Mouse (Mus musculus) central nervous system, embryonic 18 days (tissue): ENCODE results near the gene Mageh1. TPM values are rescaled to one million over a fixed set of nuclear protein-coding genes. Genes with fewer than 3 reads are reported as not detected.

Experiments
- polyA plus RNA-seq: library from polyadenylated mRNA; depleted of rRNA; stranded (reverse); fragments of >200 nt; gene quantifications from 2 replicates; pipeline ENCODE4 v1.2.3, GENCODE M21; 2012; rRNA removed

The Mageh1 gene
- polyA plus RNA-seq, result 91.9 and 98.7 TPM in 2 replicates

DNA sequence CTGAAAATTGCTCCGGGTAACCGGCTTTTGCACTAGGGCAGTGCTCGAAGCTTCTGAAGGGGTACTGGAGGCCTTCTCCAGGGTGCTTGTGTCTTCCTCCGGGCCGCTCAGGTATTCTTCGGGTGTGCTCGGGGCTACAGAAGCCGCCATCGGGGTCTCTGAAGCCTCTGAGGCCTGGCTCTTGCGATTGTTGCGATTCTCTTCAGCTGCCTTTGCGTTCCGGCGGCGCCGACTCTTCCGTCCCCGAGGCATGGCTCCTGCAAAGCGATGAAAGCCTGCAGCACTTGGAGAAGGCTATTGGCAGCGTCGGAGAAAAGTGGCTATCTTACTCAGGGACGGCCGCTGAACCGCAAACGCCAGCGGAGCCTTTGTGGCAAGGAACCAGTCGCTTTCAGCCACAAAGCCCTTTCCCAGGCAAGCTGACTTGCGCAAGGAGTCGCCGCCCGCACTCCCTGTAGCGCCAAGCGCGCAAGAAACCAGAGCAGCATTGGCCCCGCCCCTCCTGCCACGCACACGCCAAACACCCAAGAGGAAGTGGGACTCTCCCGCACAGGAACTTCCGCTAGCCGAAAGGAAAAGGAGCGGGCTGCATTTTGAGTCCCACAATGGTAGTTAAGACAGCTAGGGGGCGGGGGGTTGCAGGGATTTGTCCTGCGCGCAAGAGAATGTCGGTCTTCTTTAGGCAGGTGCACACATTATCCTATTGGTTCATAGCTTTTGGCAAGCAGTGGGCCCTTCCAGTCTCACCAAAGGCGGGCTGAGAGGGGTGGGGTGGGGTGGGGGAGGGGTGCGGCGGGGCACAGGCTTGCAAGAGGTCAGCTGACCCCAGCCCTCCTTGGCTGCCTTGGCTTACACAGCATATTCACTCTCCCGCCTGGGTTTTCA lies at the start of gene Mageh1:
Mageh1 (minus strand) TSS at position 489 of the 885 bp plus-strand sequence.

DNA sequence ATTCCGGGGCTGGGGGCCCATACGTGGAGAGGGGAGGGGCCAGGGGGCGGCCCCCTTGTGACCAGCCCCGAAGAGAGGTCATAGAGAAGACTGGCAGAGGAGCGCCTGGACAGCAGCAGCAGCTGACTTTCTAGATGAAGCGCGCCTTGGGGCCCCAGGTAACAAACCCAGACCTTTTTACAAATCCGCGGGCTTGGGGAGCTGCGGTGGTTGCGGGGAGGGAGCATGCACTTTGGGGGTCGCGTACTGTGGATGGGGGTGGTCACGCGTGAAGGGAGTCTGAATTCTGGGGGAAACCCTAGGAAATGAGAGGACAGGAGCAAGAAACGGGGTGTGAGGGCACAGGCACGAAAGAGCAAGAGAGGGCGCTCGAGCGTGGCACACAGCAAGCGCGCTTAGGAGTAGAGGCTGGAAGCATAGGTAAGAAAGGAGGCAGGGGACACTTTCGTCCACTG lies 31.0 kb downstream of the Mageh1 start, which contains the start of gene Usp51:
Usp51 (plus strand) TSS at position 83 of the 455 bp plus-strand sequence.

Other genes starting within 250 kb of the Mageh1 start
- 2.1 TPM in 2 replicates for gene Usp51, start 31.1 kb downstream of the Mageh1 start, polyA plus RNA-seq
- gene Foxr2, start 81.2 kb upstream of the Mageh1 start, polyA plus RNA-seq, result 2.0 and 2.1 TPM in 2 replicates
- 85.7 and 90.6 TPM in 2 replicates for gene Rragb, start 102.4 kb upstream of the Mageh1 start, polyA plus RNA-seq
- gene Klf8, start 199.9 kb upstream of the Mageh1 start, polyA plus RNA-seq, result 15.3 and 15.5 TPM in 2 replicates